Mouse (Mus musculus) forebrain, embryonic 16.5 days (tissue): Measurements from ENCODE around the gene Tgfb3. TPM values are rescaled to one million over a fixed set of nuclear protein-coding genes. Genes with fewer than 3 reads are reported as not detected.

ENCODE experiments used
- ATAC-seq: fragments of 200-750 bp; cut with Nextera tagmentation; 2 replicates; pipeline ENCODE4 v1.8.0; 2017; ENCODE audit warnings: mild to moderate bottlenecking, moderate library complexity
- H3K27ac ChIP-seq: fragments of 300-500 bp; sonication (generic); 2 replicates; pipeline ENCODE4 v1.5.1; 2014; ENCODE audit warnings: low read length, control low read depth
- H3K27me3 ChIP-seq: fragments of 300-500 bp; sonication (generic); replicated peaks from 2 replicates; pipeline ENCODE4 v1.6.1; 2014; ENCODE audit warnings: low read length; ENCODE audit not compliant: control insufficient read depth, insufficient read depth
- H3K36me3 ChIP-seq: fragments of 300-500 bp; sonication (generic); 2 replicates; pipeline ENCODE4 v1.6.1; 2014; ENCODE audit not compliant: control insufficient read depth, insufficient read depth
- H3K4me1 ChIP-seq: fragments of 300-500 bp; sonication (generic); replicated peaks from 2 replicates; pipeline ENCODE4 v1.6.1; 2014; ENCODE audit warnings: low read length; ENCODE audit not compliant: control insufficient read depth, insufficient read depth
- H3K4me2 ChIP-seq: fragments of 300-500 bp; sonication (generic); 2 replicates; pipeline ENCODE4 v1.6.1; 2014; ENCODE audit warnings: mild to moderate bottlenecking, low read length, control low read depth
- H3K4me3 ChIP-seq: fragments of 300-500 bp; sonication (generic); replicated peaks from 2 replicates; pipeline ENCODE4 v1.5.1; 2014; ENCODE audit warnings: mild to moderate bottlenecking, low read length, control low read depth
- H3K9ac ChIP-seq: fragments of 300-500 bp; sonication (generic); replicated peaks from 2 replicates; pipeline ENCODE4 v1.6.1; 2014; ENCODE audit warnings: low read depth, low read length, control low read depth
- H3K9me3 ChIP-seq: fragments of 300-500 bp; sonication (generic); 2 replicates; pipeline ENCODE4 v1.6.1; 2016; ENCODE audit warnings: low read length; ENCODE audit not compliant: control insufficient read depth
- WGBS: fragments of 180-500 bp; shearing (Covaris S2); extraction: QIAGEN DNeasy Blood & Tissue Kit; methylation state at CpG from one replicate; pipeline ENCODE4 v1.1.7; 2014; 5-methylcytosine and 5-hydroxymethylcytosine counted together
- polyA plus RNA-seq: library from polyadenylated mRNA; unstranded; fragments of >200 nt; fragmentation: Nextera tagmentation; extraction: Ambion mirVana; gene quantifications from 2 replicates; pipeline ENCODE4 v1.2.1, GENCODE M21; 2015

Gene Tgfb3
- polyA plus RNA-seq, 1 experiment from 2014 or later, result 7.2 TPM

DNA sequence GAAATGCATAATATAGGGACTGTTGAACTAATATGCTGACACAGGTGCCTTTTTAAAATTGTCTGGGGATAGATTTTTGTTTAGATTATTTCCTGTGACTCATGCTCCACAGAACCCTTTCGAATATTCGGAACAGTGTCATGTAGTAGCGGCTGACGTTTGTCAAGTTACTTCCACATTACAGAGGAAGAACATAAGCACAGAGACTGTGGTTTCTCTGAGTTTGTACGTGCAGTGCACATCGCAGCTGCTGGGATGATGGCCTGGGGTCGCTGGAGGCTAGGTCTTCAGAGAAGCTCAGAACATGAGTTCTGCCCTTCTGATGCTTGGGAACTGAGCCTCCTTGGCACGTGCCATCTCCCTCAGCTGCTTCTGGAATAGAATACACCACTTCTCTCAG lies 31.5 kb downstream of the Tgfb3 start:
- WGBS, result 88% methylated on average over 8 of the region's 8 CpGs
- Histone ChIP-seq H3K9me3 (peaks cover 8% of the 10 kb centered on the region), H3K4me2 (no peak overlapping the region), H3K9ac (no peak overlapping the region), H3K27me3 (no peaks in the 10 kb centered on the region), H3K4me1 (no peaks in the 10 kb centered on the region), H3K27ac (no peak overlapping the region), H3K4me3 (no peak overlapping the region), H3K36me3 (no peaks in the 10 kb centered on the region)
- ATAC-seq, result no peak

DNA sequence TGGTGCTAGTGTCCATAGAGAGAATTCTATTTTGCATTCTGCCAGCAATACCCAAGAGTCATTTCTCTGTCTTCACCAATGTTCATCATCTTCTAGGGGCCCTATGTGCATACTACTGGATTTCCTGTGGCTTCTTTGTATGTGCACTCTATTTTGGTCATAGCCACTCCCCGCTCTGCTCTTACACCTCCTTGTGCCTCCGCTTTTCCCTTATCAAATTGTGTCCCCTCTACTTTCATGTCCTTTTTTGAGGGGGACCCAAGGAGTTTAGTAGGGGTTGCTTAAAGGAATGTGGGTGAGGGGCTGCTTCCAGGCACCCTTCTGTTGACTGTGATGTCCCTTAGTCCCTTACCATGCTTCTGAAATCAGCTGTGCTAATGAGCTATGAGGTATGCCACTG lies 32.1 kb downstream of the Tgfb3 start:
- no peaks in the 10 kb centered on the region for H3K4me1 ChIP-seq
- no peak overlapping the region for H3K9ac ChIP-seq
- peaks cover 8% of the 10 kb centered on the region for H3K9me3 ChIP-seq
- H3K36me3 ChIP-seq, result no peaks in the 10 kb centered on the region
- no peak for ATAC-seq
- H3K27me3 ChIP-seq, result no peaks in the 10 kb centered on the region
- H3K4me3 ChIP-seq, result no peak overlapping the region
- no peak overlapping the region for H3K4me2 ChIP-seq
- WGBS, result 95% methylated on average over 2 of the region's 2 CpGs
- H3K27ac ChIP-seq, result no peak overlapping the region

DNA sequence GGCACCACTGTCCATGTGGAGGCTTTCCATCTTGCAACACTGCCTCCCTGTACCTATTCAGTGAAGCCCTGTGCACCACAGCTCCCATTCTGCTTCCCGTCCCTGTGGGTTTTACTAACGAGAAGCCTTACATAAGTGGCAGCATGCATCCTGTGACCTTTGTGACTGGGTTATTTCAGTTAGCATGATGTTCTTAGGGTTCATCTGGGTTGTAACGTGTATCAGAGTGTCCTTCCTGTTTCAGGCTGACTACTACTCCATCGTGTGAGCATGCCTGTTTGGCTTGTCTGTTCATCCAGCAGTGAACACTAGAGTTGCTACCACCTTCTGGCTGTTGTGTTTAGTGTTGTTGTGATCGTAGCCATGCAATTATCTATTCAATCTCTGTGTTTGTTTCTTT lies 32.7 kb downstream of the Tgfb3 start:
- no peaks in the 10 kb centered on the region for H3K4me1 ChIP-seq
- no peak overlapping the region for H3K27ac ChIP-seq
- H3K27me3 ChIP-seq, result no peaks in the 10 kb centered on the region
- peaks cover 8% of the 10 kb centered on the region for H3K9me3 ChIP-seq
- WGBS, result 67% methylated on average over 5 of the region's 5 CpGs
- no peak overlapping the region for H3K4me2 ChIP-seq
- H3K4me3 ChIP-seq, result no peak overlapping the region
- ATAC-seq, result no peak
- no peaks in the 10 kb centered on the region for H3K36me3 ChIP-seq
- no peak overlapping the region for H3K9ac ChIP-seq

DNA sequence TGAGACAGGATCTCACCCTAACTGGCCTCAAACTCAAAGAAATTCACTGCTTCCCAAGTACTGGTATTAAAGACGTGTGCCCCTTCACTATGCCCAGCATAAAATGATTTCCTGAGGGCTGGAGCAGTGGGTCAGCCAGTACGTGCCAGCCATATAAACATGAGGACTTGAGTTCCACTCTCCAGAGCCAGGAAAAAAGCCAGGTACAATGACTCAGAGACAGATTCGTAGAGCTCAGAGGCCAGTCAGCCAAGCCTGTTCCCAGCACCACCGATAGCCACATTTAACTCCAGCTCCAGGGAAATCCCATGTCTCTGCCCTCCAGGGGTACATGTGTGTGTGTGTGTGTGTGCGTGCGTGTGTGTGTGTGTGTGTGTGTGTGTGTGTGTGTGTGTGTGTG lies 39.1 kb downstream of the Tgfb3 start:
- no peak for ATAC-seq
- H3K36me3 ChIP-seq, result no peaks in the 10 kb centered on the region
- 88% methylated on average over 6 of the region's 6 CpGs for WGBS

DNA sequence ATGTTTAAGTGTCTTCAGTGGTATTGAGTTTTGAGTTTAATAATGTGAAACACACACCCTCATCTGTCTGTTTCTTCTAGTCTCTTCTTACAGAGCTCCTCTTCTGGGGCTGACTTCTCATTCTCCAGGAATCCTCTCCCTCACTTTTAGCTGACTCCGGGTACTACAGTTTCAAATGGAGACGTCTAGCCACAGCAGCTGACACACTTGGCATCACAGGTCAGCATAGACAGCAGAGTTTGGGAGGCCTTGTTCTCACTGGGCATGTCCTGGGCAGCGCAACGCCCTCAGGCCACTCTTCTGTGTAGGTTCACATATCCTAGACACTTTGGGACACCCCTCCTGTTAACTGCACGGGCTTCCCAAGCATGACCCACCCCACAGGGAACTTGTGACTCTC lies 39.8 kb downstream of the Tgfb3 start:
- WGBS, result 81% methylated on average over 5 of the region's 5 CpGs
- no peaks in the 10 kb centered on the region for H3K36me3 ChIP-seq
- H3K27ac ChIP-seq, result no peak overlapping the region
- no peak for ATAC-seq
- H3K4me1 ChIP-seq, result no peaks in the 10 kb centered on the region
- H3K27me3 ChIP-seq, result no peaks in the 10 kb centered on the region
- peaks cover 8% of the 10 kb centered on the region for H3K9me3 ChIP-seq
- no peak overlapping the region for H3K4me3 ChIP-seq
- no peak overlapping the region for H3K4me2 ChIP-seq
- H3K9ac ChIP-seq, result no peak overlapping the region

More for the DNA sequence above, 39.1 kb downstream of the Tgfb3 start:
- Histone ChIP-seq H3K4me2 (no peak overlapping the region), H3K4me3 (no peak overlapping the region), H3K4me1 (no peaks in the 10 kb centered on the region), H3K9me3 (peaks cover 8% of the 10 kb centered on the region), H3K27ac (no peak overlapping the region), H3K9ac (no peak overlapping the region), H3K27me3 (no peaks in the 10 kb centered on the region)

DNA sequence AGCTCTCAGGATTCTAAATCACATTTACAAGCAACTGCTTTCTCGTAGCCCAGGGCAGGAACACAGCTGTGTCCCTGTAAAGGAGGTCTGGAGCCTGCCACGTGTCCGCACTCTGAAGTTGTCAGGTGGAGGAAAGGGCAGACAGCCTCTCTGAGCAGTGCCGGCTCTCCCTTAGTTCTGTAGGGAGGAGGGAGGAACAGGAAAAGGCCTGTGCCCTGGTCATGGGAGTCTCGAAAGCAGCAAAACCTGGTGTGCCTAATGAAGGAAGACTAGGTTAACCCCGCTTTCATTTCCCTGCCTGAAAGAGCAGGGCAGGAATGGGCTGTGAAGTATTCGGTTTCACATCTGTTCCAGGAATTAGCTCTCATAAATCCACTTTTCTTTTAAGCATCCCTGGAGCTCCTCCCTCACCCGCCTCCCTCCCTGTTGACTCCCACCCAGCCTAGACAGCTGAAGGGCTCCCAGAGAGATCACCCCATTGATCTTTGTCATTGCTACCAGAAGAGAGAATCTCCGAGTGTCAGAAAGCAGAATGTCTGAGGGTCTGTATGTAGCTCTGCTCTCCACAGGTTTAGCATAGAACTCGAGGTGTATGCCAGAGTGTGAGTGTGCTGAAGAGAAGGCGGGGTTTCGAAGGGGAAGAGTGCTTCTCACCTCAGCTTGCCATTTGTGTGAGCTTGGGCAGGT lies 41.5 kb downstream of the Tgfb3 start:
- H3K4me2 ChIP-seq, result no peak overlapping the region
- no peak for ATAC-seq
- no peaks in the 10 kb centered on the region for H3K27me3 ChIP-seq
- H3K4me1 ChIP-seq, result no peaks in the 10 kb centered on the region
- no peak overlapping the region for H3K27ac ChIP-seq
- H3K9ac ChIP-seq, result no peak overlapping the region
- H3K4me3 ChIP-seq, result no peak overlapping the region
- 37% methylated on average over 12 of the region's 12 CpGs for WGBS
- H3K36me3 ChIP-seq, result no peaks in the 10 kb centered on the region
- H3K9me3 ChIP-seq, result no peaks in the 10 kb centered on the region

DNA sequence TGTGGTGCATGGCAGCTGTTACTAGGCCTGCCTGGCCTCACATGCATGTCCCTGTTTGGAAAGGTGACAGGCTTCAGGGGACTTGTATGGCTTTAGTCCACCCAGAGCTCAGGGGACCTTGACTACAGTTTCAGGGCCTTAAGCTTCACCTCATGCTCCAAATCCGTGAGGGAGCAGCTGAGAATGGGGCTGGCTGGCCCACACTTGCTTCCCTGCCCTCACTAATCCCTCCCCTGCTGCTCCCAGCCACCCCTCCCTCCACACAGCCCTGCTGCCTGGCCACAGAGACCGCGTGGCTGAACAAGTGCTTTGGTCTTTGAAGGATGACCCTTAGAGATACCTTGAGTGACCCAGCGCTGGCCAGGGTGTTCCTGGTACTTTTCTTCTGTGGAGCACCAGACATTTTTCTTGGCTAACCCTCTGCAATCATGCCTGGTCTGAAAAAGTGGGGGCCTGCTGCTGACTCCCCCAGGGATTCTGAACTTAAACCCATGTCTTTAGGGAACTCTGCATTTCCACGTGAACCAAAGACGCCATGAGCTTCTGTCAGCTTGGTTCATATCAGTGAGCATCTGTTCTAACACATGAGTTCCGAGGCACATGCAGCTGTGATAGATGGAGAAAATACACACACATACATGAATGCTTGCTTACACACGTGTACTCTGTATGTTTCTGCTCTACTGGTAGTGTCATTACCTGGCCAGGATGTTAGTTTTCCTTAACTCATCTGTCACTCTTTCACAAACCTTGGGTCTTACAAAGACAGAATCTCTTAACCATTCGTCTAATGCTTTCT lies 42.3 kb downstream of the Tgfb3 start:
- H3K4me2 ChIP-seq, result no peak overlapping the region
- H3K9me3 ChIP-seq, result no peaks in the 10 kb centered on the region
- no peaks in the 10 kb centered on the region for H3K27me3 ChIP-seq
- H3K27ac ChIP-seq, result no peak overlapping the region
- no peaks in the 10 kb centered on the region for H3K36me3 ChIP-seq
- ATAC-seq, result no peak
- H3K4me3 ChIP-seq, result no peak overlapping the region
- H3K9ac ChIP-seq, result no peak overlapping the region
- 39% methylated on average over 9 of the region's 9 CpGs for WGBS
- H3K4me1 ChIP-seq, result no peaks in the 10 kb centered on the region

DNA sequence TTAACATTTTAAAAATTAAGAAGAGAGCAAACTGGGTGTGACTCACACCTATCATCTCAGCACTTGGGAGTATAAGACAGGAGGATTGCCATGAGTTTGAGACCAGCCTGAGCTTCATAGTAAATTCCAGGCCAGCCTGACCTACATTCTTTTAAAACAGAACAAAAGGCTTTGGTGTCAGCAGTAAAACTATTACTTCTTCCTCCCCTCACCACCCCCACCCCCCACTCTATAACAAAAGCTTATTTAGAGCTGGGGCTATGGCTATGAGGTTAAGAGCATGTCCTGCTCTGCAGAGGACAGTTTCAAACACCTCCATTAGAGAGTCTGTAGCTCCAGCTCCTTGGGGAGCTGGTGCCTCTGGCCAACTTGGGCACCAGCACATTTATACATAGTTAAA lies 43.3 kb downstream of the Tgfb3 start:
- no peak overlapping the region for H3K4me2 ChIP-seq
- H3K9me3 ChIP-seq, result no peaks in the 10 kb centered on the region
- no peak overlapping the region for H3K4me3 ChIP-seq
- ATAC-seq, result no peak
- no peak overlapping the region for H3K9ac ChIP-seq
- H3K27me3 ChIP-seq, result no peaks in the 10 kb centered on the region
- H3K4me1 ChIP-seq, result no peaks in the 10 kb centered on the region
- no peak overlapping the region for H3K27ac ChIP-seq
- no peaks in the 10 kb centered on the region for H3K36me3 ChIP-seq

DNA sequence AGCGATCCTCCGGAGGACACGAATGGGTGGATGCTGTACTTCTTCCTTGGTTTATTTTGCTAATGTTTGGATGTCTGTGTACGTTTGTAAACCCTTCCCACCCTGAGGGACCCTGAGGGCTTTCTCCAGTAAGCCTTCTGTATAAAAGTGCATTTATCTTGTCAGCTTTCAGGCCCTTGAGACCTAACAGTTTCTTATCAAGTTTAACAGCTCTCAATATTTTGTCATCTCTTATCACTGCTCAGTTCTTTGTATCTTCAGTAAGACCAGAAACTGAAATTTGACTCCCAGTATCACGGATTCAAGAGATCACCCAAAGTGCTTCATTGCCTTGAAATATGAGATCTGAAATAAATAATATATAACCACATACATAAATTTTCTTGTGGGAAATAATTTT lies 47.9 kb downstream of the Tgfb3 start:
- WGBS, result 86% methylated on average over 5 of the region's 5 CpGs
- no peak for ATAC-seq

More for the DNA sequence above, 47.9 kb downstream of the Tgfb3 start:
- no peaks in the 10 kb centered on the region for H3K9me3 ChIP-seq
- H3K4me1 ChIP-seq, result no peaks in the 10 kb centered on the region
- no peak overlapping the region for H3K9ac ChIP-seq
- no peaks in the 10 kb centered on the region for H3K36me3 ChIP-seq
- H3K4me3 ChIP-seq, result no peak overlapping the region
- H3K27ac ChIP-seq, result no peak overlapping the region
- H3K27me3 ChIP-seq, result no peaks in the 10 kb centered on the region
- H3K4me2 ChIP-seq, result no peak overlapping the region
